ENCODE assay signal across 8 mouse cellular contexts in the genomic region with DNA sequence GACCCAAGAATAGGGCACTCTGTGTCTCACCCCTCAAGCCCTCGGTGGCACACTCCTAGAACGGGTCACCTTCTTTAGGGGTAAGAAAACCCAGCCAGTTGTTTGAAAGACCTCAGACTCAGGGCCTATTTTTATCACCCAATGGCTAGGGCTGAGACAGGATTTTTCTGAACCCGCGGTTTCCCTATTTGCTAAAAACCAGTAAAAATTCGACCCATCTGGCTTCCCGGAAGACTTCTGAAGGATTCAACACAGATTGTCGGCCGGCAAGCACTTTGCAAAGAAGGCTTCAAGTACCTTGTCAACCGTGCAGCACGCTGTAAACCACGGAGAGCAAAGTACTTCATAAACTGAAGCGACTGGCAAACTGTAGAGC. TPM values are rescaled to one million over a fixed set of nuclear protein-coding genes. Genes with fewer than 3 reads are reported as not detected.
DNase-seq lines count a peak whose midpoint lies in the region; ATAC-seq lines count a peak whose summit lies in the region.

No protein-coding gene starts in this region.

- no peak for ATAC-seq in cerebellum, adult (ENCODE audit: insufficient number of reproducible peaks, low FRiP score, low TSS enrichment)
- ATAC-seq in limb, embryonic 15.5 days (ENCODE audit: insufficient number of reproducible peaks, low FRiP score, low TSS enrichment, low read depth) = no peak

- H3K36me3 ChIP-seq in limb, embryonic 15.5 days = no peaks in the 10 kb centered on the region

- 6% methylated on average over 12 of the region's 12 CpGs for WGBS in limb, embryonic 15.5 days

- DNase-seq in cerebellum, adult 9-10 months = peak; percentile 52
- peak; percentile 48 for DNase-seq in thymus, postnatal 0 days (ENCODE audit: low spot score)
- DNase-seq in thymus, postnatal 36 days = no peak
- no peak for DNase-seq in spleen, adult 12 weeks (ENCODE audit: low spot score)
- no peak for DNase-seq in cerebellum, adult 11-12 months
- DNase-seq in B cell, adult 2 months = no peak

- H3K4me2 ChIP-seq in limb, embryonic 15.5 days = peak overlapping the region; percentile 95

- H3K9me3 ChIP-seq in limb, embryonic 15.5 days = no peaks in the 10 kb centered on the region

- H3K4me1 ChIP-seq in limb, embryonic 15.5 days = peaks cover 71% of the 10 kb centered on the region

- peak overlapping the region; percentile 95 for H3K27ac ChIP-seq in limb, embryonic 15.5 days

- H3K27me3 ChIP-seq in limb, embryonic 15.5 days = peaks cover 14% of the 10 kb centered on the region

- H3K4me3 ChIP-seq in limb, embryonic 15.5 days = peak overlapping the region; percentile 80

- H3K9ac ChIP-seq in limb, embryonic 15.5 days = peak overlapping the region; percentile 76; the same call in 1 of the 2 replicates

RNA-seq across cellular contexts. Expression of a gene that starts 1.4 kb away (rescaled TPM):
- polyA plus RNA-seq in thymus, postnatal 0 days (2015; fragmentation: Nextera tagmentation; extraction: Ambion mirVana) = 2.6 and 3.3 TPM in 2 replicates
- polyA plus RNA-seq in limb, embryonic 15.5 days (2015; fragmentation: Nextera tagmentation; extraction: Ambion mirVana) = 7.3 and 11.3 TPM in 2 replicates

RNA-seq across cellular contexts. Expression of a gene that starts 51.6 kb away (rescaled TPM):
- 124 and 132 TPM in 2 replicates for polyA plus RNA-seq in thymus, postnatal 0 days (2015; fragmentation: Nextera tagmentation; extraction: Ambion mirVana)
- 75.5 and 83.3 TPM in 2 replicates for polyA plus RNA-seq in limb, embryonic 15.5 days (2015; fragmentation: Nextera tagmentation; extraction: Ambion mirVana)

RNA-seq across cellular contexts. Expression of a gene that starts 58.4 kb away (rescaled TPM):
- polyA plus RNA-seq in thymus, postnatal 0 days (2015; fragmentation: Nextera tagmentation; extraction: Ambion mirVana) = 75.3 and 77.9 TPM in 2 replicates
- polyA plus RNA-seq in limb, embryonic 15.5 days (2015; fragmentation: Nextera tagmentation; extraction: Ambion mirVana) = 34.8 and 47.1 TPM in 2 replicates

Comparison
In these comparisons a context has a peak if more than half of its experiments do, and no peak if none do; other contexts are left out.
1. DNase-seq: peak in cerebellum, adult 9-10 months (single experiment) and thymus, postnatal 0 days (single experiment); none in thymus, postnatal 36 days (0 of 2), spleen, adult 12 weeks (single experiment), cerebellum, adult 11-12 months (single experiment) and B cell, adult 2 months (0 of 2).